Mouse (Mus musculus): ENCODE measurements around the gene Fermt1. TPM values are rescaled to one million over a fixed set of nuclear protein-coding genes. Genes with fewer than 3 reads are reported as not detected.

Fermt1 gene
- polyA plus RNA-seq, 1 experiment from 2014 or later = 1.5 TPM

DNA sequence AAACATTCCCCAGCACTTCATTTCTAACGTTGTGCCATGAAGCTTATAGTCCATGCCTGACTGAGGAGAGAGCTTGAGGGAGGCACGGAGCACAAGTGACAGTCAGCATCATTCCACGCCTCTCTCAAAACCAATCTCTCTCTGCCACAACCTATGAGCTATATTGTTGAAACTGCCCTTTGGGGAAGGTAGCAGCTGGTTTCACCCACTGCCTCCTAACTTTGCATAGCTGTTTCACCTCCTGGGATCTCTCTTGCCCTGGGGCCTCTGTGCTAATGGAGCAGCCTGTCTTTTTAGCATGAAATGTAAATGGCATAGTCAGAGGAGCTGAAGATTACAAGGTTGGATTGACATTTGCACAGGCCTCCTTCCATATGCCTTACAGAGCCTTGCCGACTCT, 43.6 kb downstream of the Fermt1 start:
- H3K27ac ChIP-seq (ENCODE audit: low read depth, low read length) = no peak overlapping the region
- no peaks in the 10 kb centered on the region for H3K36me3 ChIP-seq (ENCODE audit: control insufficient read depth, insufficient read depth, low read length)
- no peak overlapping the region for H3K9ac ChIP-seq (ENCODE audit: low read depth, low read length)
- no peaks in the 10 kb centered on the region for H3K4me1 ChIP-seq (ENCODE audit: control insufficient read depth, insufficient read depth, low read length)
- no peak overlapping the region for H3K4me3 ChIP-seq (ENCODE audit: low read depth, low read length)
- no peak overlapping the region for H3K4me2 ChIP-seq
- no peak for ATAC-seq (replicated peaks; ENCODE audit: insufficient number of reproducible peaks, low FRiP score, low TSS enrichment)
- no peaks in the 10 kb centered on the region for H3K27me3 ChIP-seq (ENCODE audit: control insufficient read depth, insufficient read depth, low read length)
- no peaks in the 10 kb centered on the region for H3K9me3 ChIP-seq (replicated peaks; ENCODE audit: control insufficient read depth, low read length)
- WGBS (ENCODE audit: insufficient replicate concordance) = 69% methylated on average over 4 of the region's 4 CpGs

DNA sequence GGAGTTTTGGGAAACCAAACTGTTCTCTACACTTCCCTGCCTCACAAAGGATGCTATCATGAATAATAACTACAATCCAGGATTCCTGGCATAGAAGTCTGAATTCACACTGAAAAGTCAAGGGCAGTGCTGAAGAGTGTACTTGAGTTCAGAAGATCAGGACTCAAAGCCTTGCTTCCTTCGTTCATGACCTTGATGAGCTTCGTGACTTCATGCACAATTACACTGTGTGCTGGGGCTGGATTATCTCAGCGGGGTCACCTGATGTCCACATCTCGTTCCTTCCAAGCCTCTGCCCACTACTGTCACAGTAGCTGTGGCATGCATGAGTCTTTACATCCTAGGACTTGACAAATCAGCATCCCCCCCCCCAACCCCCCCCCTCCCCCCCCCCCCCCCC, 44.1 kb downstream of the Fermt1 start:
- ATAC-seq (replicated peaks; ENCODE audit: insufficient number of reproducible peaks, low FRiP score, low TSS enrichment) = no peak
- Histone ChIP-seq H3K4me2 (no peak overlapping the region), H3K27ac (ENCODE audit: low read depth, low read length) (no peak overlapping the region), H3K4me3 (ENCODE audit: low read depth, low read length) (no peak overlapping the region), H3K9ac (ENCODE audit: low read depth, low read length) (no peak overlapping the region), H3K36me3 (ENCODE audit: control insufficient read depth, insufficient read depth, low read length) (no peaks in the 10 kb centered on the region), H3K9me3 (replicated peaks; ENCODE audit: control insufficient read depth, low read length) (no peaks in the 10 kb centered on the region), H3K4me1 (ENCODE audit: control insufficient read depth, insufficient read depth, low read length) (no peaks in the 10 kb centered on the region), H3K27me3 (ENCODE audit: control insufficient read depth, insufficient read depth, low read length) (no peaks in the 10 kb centered on the region)
- 64% methylated on average over 4 of the region's 4 CpGs for WGBS (ENCODE audit: insufficient replicate concordance)

DNA sequence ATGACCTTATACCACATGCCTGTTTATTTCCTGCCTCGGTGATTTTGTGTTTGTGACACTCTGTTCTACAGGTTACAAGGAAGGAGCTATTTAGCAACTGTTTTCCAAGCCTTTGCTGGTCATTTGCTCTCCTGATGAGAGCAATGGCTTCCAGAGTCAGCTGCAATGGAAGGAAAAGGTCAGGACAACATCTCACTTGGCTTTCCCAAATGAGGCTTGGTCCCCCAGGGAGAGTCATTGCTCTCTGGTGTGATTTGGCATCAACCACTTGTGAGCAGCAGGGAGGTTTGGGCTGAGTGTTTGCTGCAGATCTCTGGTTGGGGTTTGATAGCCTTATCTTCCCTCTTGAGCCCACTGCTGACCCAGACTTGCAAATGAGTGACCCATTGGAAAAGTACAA, 45.1 kb downstream of the Fermt1 start:
- no peaks in the 10 kb centered on the region for H3K4me1 ChIP-seq (ENCODE audit: control insufficient read depth, insufficient read depth, low read length)
- H3K4me2 ChIP-seq = no peak overlapping the region
- no peak overlapping the region for H3K4me3 ChIP-seq (ENCODE audit: low read depth, low read length)
- H3K9me3 ChIP-seq (replicated peaks; ENCODE audit: control insufficient read depth, low read length) = no peaks in the 10 kb centered on the region
- H3K27me3 ChIP-seq (ENCODE audit: control insufficient read depth, insufficient read depth, low read length) = no peaks in the 10 kb centered on the region
- no peak overlapping the region for H3K27ac ChIP-seq (ENCODE audit: low read depth, low read length)
- ATAC-seq (replicated peaks; ENCODE audit: insufficient number of reproducible peaks, low FRiP score, low TSS enrichment) = no peak
- H3K36me3 ChIP-seq (ENCODE audit: control insufficient read depth, insufficient read depth, low read length) = no peaks in the 10 kb centered on the region
- H3K9ac ChIP-seq (ENCODE audit: low read depth, low read length) = no peak overlapping the region
- 79% methylated on average over 1 of the region's 1 CpGs for WGBS (ENCODE audit: insufficient replicate concordance)

DNA sequence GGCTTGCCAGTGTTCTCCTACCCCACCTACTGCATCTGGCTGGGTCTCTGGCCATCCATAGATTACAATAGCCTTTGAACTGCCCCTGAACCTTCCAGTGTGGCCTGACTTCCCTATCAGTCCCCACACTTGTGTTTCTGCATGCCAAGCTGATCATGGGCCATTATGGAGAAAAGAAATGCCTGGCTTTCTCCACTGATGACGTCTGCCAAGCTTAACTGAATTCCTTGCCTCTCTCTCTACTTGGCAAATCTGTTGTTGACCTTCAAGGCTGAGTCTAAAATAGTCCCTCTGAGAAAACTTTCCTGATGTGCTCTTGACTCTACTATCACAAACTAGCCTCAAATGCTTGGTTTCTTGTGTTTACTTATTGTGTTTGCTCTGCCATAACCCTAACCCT, 47.5 kb downstream of the Fermt1 start:
- Histone ChIP-seq H3K9me3 (replicated peaks; ENCODE audit: control insufficient read depth, low read length) (no peaks in the 10 kb centered on the region), H3K9ac (ENCODE audit: low read depth, low read length) (no peak overlapping the region), H3K27ac (ENCODE audit: low read depth, low read length) (no peak overlapping the region), H3K27me3 (ENCODE audit: control insufficient read depth, insufficient read depth, low read length) (no peaks in the 10 kb centered on the region), H3K4me1 (ENCODE audit: control insufficient read depth, insufficient read depth, low read length) (no peaks in the 10 kb centered on the region), H3K4me3 (ENCODE audit: low read depth, low read length) (no peak overlapping the region), H3K4me2 (no peak overlapping the region), H3K36me3 (ENCODE audit: control insufficient read depth, insufficient read depth, low read length) (no peaks in the 10 kb centered on the region)
- ATAC-seq (replicated peaks; ENCODE audit: insufficient number of reproducible peaks, low FRiP score, low TSS enrichment) = no peak
- 41% methylated on average over 1 of the region's 1 CpGs for WGBS (ENCODE audit: insufficient replicate concordance)

DNA sequence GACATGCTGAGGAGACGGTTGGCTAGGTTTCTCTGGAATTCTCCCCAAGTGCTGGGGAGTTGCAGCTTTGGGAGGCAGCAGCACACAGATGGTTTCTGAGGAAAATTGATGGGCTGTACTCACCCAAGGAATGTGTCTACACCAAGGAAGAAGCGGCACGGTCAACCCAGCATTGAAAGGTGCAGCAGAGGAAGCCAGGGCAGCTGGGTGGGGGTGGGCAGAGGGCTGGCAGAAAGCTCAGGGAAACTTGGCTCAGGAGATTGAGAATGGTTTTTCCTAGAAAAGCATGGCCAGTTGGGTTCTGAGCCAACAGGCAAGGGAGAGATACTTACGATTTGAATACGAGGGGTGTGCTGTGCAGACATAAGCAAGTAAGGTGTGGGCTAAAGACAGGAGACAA, 51.9 kb downstream of the Fermt1 start:
- Histone ChIP-seq H3K4me1 (ENCODE audit: control insufficient read depth, insufficient read depth, low read length) (no peaks in the 10 kb centered on the region), H3K9me3 (replicated peaks; ENCODE audit: control insufficient read depth, low read length) (no peaks in the 10 kb centered on the region), H3K36me3 (ENCODE audit: control insufficient read depth, insufficient read depth, low read length) (no peaks in the 10 kb centered on the region), H3K4me3 (ENCODE audit: low read depth, low read length) (no peak overlapping the region), H3K9ac (ENCODE audit: low read depth, low read length) (no peak overlapping the region), H3K27me3 (ENCODE audit: control insufficient read depth, insufficient read depth, low read length) (no peaks in the 10 kb centered on the region), H3K27ac (ENCODE audit: low read depth, low read length) (no peak overlapping the region), H3K4me2 (no peak overlapping the region)
- WGBS (ENCODE audit: insufficient replicate concordance) = 76% methylated on average over 5 of the region's 5 CpGs
- no peak for ATAC-seq (replicated peaks; ENCODE audit: insufficient number of reproducible peaks, low FRiP score, low TSS enrichment)

- H3K4me2 ChIP-seq = no peak overlapping the region
Measured at GRCm38 (mm10) chr2:132885312-132885711, 60.4 kb downstream of the Fermt1 start.

GRCm38 (mm10) chr2:132884303-132884967, 61.3 kb downstream of the Fermt1 start:
- peak overlapping the region; percentile 1; the same call in 1 of the 2 replicates for H3K27ac ChIP-seq (ENCODE audit: low read depth, low read length)
- no peak overlapping the region for H3K4me3 ChIP-seq (ENCODE audit: low read depth, low read length)
- peaks cover 6% of the 10 kb centered on the region; the same call in 1 of the 2 replicates for H3K4me1 ChIP-seq (ENCODE audit: control insufficient read depth, insufficient read depth, low read length)
- ATAC-seq (replicated peaks; ENCODE audit: insufficient number of reproducible peaks, low FRiP score, low TSS enrichment) = peak; percentile 72; the same call in 1 of the 2 replicates
- H3K4me2 ChIP-seq = no peak overlapping the region
- 37% methylated on average over 8 of the region's 8 CpGs for WGBS (ENCODE audit: insufficient replicate concordance)
- no peaks in the 10 kb centered on the region for H3K36me3 ChIP-seq (ENCODE audit: control insufficient read depth, insufficient read depth, low read length)
- peaks cover 5% of the 10 kb centered on the region for H3K27me3 ChIP-seq (ENCODE audit: control insufficient read depth, insufficient read depth, low read length)
- no peak overlapping the region for H3K9ac ChIP-seq (ENCODE audit: low read depth, low read length)
- H3K9me3 ChIP-seq (replicated peaks; ENCODE audit: control insufficient read depth, low read length) = no peaks in the 10 kb centered on the region

More at GRCm38 (mm10) chr2:132885312-132885711, 60.4 kb downstream of the Fermt1 start:
- Histone ChIP-seq H3K4me1 (ENCODE audit: control insufficient read depth, insufficient read depth, low read length) (peaks cover 5% of the 10 kb centered on the region; the same call in 1 of the 2 replicates), H3K27me3 (ENCODE audit: control insufficient read depth, insufficient read depth, low read length) (peaks cover 4% of the 10 kb centered on the region), H3K9ac (ENCODE audit: low read depth, low read length) (no peak overlapping the region), H3K9me3 (replicated peaks; ENCODE audit: control insufficient read depth, low read length) (no peaks in the 10 kb centered on the region), H3K27ac (ENCODE audit: low read depth, low read length) (no peak overlapping the region), H3K4me3 (ENCODE audit: low read depth, low read length) (no peak overlapping the region), H3K36me3 (ENCODE audit: control insufficient read depth, insufficient read depth, low read length) (no peaks in the 10 kb centered on the region)
- no peak for ATAC-seq (replicated peaks; ENCODE audit: insufficient number of reproducible peaks, low FRiP score, low TSS enrichment)
- WGBS (ENCODE audit: insufficient replicate concordance) = 79% methylated on average over 7 of the region's 7 CpGs

DNA sequence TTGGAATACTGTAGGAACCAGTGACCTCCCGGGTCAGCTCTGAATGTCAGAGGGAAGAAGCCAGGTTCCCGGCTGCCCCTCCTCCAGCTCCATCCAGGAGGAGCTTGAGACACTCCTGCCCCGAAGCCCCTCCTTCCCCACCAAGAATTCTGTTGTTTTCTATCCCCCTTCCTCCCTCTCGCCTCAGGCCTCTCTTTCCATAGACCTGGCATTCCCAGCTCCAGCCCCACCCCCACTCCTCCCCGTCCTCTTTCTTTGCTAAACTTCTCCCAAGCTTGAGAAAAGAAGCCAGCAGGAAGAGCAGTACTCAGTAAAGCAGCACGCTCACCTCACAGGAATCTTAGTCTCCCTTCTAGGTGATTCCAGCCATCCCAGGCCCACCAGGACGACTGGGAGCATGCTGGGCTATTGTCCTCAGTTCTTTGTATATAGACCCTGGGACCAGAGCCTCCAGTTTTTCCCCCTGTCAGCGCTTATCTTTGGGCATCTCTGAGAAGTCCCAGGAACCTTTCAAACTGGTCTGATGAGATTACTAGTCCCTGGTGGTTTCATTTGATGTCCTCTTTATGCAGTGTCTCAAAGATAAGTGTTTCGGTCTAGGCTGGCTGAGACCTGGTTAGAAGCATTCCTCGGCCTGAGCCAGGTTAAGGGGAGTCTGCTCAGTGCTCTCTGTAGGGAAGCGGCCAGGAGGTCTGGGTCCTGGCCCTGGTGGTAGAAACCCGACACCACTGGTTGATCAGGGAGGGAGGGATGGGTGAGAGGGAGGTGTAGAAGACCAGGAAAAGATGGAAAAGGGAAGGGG, 64.7 kb downstream of the Fermt1 start, which contains the start of gene Lrrn4:
Gene Lrrn4 (minus strand): TSS at position 48 of the 802 bp plus-strand sequence.
- peaks cover 12% of the 10 kb centered on the region; the same call in 1 of the 2 replicates for H3K4me1 ChIP-seq (ENCODE audit: control insufficient read depth, insufficient read depth, low read length)
- H3K9ac ChIP-seq (ENCODE audit: low read depth, low read length) = no peak within 1 kb of the TSS; the same call in 1 of the 2 replicates
- H3K4me3 ChIP-seq (ENCODE audit: low read depth, low read length) = peak within 1 kb of the TSS; percentile 61
- peak within 1 kb of the TSS; percentile 99 for H3K4me2 ChIP-seq
- peaks cover 25% of the 10 kb centered on the region for H3K27me3 ChIP-seq (ENCODE audit: control insufficient read depth, insufficient read depth, low read length)
- peak within 1 kb of the TSS; percentile 54 for H3K27ac ChIP-seq (ENCODE audit: low read depth, low read length)
- no peaks in the 10 kb centered on the region for H3K36me3 ChIP-seq (ENCODE audit: control insufficient read depth, insufficient read depth, low read length)
- H3K9me3 ChIP-seq (replicated peaks; ENCODE audit: control insufficient read depth, low read length) = no peaks in the 10 kb centered on the region
- 7% methylated on average over 12 of the region's 12 CpGs for WGBS (ENCODE audit: insufficient replicate concordance)
- ATAC-seq (replicated peaks; ENCODE audit: insufficient number of reproducible peaks, low FRiP score, low TSS enrichment) = 0 out of 2 replicates have a peak, but pooled peaks have one; percentile 7
